Mouse (Mus musculus) ovary, postnatal 10 days (tissue): ENCODE measurements around the gene Notch2.
"Not testable (repeated sequence)": the region's sequence is repeated elsewhere in the genome, so short reads cannot be mapped to it uniquely, and the experiment has no call there.

Source experiments
- DNase-seq: peaks from one replicate; pipeline ENCODE4 v3.0.0; 2022; ENCODE audit warnings: low spot score

Notch2 gene

GRCm38 (mm10) chr3:98031104-98031503 is 17.8 kb downstream of the Notch2 start:
- no peak for DNase-seq

DNA sequence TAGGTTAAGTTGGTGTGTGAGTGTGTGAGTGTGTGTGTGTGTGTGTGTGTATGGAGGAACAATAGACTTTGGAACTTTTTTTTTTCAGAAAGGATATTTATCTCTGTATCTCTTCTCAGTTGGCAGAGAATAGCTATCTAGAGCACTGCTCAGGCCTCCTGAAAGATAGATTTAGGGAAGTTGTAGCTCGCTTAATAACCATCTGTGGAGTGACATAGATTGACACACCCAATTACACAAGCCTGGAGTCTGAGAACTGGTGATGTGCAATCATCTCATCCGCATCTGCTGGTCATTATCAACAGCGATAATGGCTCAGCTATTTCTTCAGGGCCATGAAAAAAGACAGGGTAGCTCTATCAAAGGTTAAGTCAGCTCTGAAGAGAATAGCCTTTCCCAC is 18.9 kb downstream of the Notch2 start:
- no peak for DNase-seq

- no peak for DNase-seq
These were observed 19.6 kb downstream of the Notch2 start for GRCm38 (mm10) chr3:98032944-98033343.

- DNase-seq: no peak
These were observed 21.6 kb downstream of the Notch2 start for GRCm38 (mm10) chr3:98034622-98035593.

GRCm38 (mm10) chr3:98036161-98036560 is 22.8 kb downstream of the Notch2 start:
- no peak for DNase-seq

- DNase-seq: no peak
These were observed 23.8 kb downstream of the Notch2 start for GRCm38 (mm10) chr3:98037151-98037550.

GRCm38 (mm10) chr3:98038658-98039057 is 25.3 kb downstream of the Notch2 start:
- DNase-seq: no peak

GRCm38 (mm10) chr3:98039223-98039622 is 25.9 kb downstream of the Notch2 start:
- DNase-seq: no peak

DNA sequence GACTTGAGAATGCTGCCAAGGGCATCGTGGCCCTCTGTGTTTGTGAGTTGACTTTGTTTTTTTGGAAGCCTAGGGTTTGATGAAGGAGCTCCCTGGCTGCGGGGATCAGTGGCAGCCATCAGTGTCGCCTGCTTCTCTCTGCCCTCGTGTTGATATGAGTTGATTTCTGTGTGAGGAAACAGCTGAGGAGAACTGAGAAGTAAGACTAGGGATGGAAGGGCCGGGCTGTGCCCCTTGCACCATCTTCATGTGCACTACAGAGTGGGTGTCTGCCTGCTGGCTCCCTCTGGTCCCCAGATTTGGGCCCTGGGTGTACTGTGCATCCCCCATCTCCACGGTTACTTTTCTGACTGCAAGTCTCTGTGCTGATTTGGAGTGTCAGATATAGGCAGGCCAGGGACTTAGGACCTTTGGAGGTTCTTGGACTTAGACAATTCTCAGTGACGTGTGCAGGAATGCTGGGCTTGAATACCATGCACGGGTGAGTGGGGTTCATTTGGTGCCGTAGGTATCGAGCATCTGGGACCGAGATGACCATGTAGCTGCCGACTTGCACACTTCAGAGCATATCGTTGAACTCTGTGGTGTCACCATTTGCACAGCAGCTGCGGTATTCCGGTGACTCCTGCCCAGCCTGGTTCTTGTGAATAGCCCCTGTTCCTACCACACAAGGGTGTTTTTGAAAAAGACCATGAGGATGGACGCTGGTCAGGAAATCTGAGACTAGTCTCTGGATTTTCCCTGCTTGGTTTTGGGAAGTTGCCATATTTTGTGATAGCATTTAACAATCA is 26.5 kb downstream of the Notch2 start:
- no peak for DNase-seq

- no peak for DNase-seq
These were observed 27.5 kb downstream of the Notch2 start for GRCm38 (mm10) chr3:98040836-98041235.

DNA sequence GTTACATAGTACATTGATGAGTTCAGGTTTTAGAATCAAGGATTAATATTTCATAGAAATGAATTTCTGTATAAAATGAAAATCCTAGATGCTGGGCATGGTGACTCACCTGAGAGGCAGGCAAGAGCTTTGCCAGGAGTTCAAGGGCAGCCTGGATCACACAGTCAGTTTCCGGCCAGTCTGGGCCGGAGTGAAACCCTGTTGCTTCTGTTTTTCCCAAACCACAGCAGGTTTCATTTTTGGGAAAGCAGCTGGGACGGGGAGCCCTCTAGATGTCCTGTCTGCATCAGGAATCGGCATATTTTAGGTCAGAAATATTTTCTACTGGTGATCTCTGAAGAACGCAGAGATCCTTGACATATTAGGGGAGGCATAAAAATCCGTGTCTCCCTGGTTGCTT is 29.0 kb downstream of the Notch2 start:
- DNase-seq: no peak

GRCm38 (mm10) chr3:98042955-98043456 is 29.7 kb downstream of the Notch2 start:
- no peak for DNase-seq

- DNase-seq: no peak
These were observed 30.3 kb downstream of the Notch2 start for GRCm38 (mm10) chr3:98043669-98044068.

DNA sequence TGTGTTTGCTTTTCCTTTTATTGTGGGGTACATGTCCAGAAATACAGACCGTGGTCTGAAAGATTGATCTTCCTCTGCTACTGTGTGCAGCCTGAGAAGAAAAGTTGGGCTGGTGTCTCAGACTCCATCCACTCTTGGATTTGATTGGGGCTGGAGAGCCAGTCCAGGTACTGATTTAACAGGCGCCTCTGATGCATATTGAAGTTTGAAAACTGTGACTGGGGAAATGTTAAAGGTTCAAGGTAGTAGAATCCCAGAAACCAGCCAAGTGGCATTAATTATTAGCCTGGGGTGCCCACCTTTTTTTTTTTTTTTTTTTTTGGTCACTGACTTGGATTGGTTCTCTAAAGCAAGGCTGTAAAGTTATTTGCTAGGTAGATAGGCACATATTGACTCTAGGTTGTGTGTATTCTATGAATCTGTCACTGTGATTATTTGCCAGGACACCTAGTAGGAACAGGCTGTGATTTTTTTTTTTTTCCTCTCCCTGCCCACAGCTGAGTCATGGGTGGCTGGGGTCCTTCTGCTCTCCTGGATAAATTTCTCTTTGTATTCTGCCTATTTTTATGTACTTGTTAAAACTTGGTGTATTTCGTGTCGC is 31.5 kb downstream of the Notch2 start:
- no peak for DNase-seq

DNA sequence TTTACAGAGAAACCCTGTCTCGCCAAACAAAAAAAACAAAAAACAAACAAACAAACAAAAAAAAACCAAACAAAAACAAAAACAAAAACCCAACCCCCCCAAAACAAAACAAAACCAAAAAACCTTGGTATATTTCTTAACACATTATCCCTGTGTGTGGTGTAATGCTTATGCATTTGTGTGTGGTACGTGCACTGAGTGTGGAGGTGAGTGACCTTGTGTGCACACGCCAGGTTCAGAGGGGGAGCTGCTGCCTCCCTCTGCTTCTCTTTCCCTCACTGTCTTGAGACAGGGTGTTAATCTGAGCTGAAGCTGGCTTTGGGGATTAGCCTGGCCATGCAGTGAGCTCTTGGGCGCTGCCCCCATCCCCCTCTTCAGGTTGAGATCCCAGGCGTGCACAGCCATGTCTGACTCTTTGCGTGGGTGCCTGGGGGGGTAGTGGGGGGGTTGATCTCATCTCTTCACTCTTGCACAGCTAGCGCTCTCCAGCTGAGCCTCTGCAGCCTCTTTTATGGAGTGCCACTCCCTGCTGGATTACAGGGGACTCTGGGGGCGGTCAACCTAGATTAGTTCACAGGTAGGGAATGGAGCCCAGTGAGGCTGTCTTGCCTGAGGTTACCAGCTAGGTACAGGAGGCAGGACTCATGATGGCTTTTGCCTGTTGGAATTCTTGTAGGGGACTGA is 32.3 kb downstream of the Notch2 start:
- no peak for DNase-seq

DNA sequence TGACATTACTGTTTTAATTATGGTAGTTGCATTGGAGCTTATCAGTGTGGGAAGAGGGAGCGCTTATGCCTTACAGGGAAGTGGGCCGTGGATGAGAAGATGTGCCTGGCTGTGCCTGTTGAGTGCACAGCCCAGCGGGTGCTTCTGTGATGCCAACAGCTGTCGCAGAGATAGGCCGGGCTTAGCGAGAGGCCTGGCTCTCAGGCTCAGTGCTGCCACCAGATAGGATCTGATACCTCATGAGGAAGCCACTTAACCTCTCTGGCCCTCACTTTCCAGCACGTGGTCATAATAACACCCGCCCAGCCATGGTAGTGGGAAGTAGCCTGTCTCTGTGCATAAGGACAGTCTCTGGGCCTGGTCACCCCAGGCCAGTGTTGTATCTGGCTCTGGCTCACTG is 33.0 kb downstream of the Notch2 start:
- DNase-seq: no peak

GRCm38 (mm10) chr3:98049671-98050070 is 36.3 kb downstream of the Notch2 start:
- no peak for DNase-seq

DNA sequence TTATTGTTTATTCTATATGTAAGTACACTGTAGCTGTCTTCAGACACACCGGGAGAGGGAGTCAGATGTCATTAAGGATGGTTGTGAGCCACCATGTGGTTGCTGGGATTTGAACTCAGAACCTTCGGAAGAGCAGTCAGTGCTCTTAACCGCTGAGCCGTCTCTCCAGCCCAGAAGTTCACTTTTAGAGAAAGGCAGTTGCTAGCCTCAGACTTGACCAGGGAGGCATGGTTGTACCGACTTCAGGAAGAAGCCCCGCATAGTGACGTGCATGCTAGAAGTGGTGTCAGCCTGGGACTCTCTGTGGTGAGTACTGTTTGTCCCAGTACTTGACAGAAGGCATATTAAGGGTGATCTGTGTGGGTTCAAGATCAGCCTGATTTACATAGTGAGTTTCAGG is 36.8 kb downstream of the Notch2 start:
- DNase-seq: not testable (repeated sequence)

- DNase-seq: no peak
These were observed 37.4 kb downstream of the Notch2 start for GRCm38 (mm10) chr3:98050492-98051406.

- no peak for DNase-seq
These were observed 38.2 kb downstream of the Notch2 start for GRCm38 (mm10) chr3:98051407-98051968.
